Mouse (Mus musculus) splenic B cell, adult 2 months (primary cell): ENCODE data around the gene Gm4969.

Experiments
- DNase-seq: peaks from one replicate; pipeline ENCODE4 v3.0.0-alpha.2; 2011; ENCODE audit warnings: low read depth, low spot score
- H3K27me3 ChIP-seq: 2 replicates; pipeline ENCODE4 v1.6.1; 2012; ENCODE audit warnings: mild to moderate bottlenecking, low read length, moderate library complexity, mixed read lengths; ENCODE audit not compliant: control insufficient read depth, poor library complexity, insufficient read depth, severe bottlenecking
- H3K36me3 ChIP-seq: 2 replicates; pipeline ENCODE4 v1.6.1; 2012; ENCODE audit warnings: mild to moderate bottlenecking, low read length, moderate library complexity, mixed read lengths; ENCODE audit not compliant: control insufficient read depth, poor library complexity, insufficient read depth, severe bottlenecking

The Gm4969 gene

GRCm38 (mm10) chr7:19149626-19150025 is 31.5 kb upstream of the Gm4969 start, which contains the start of gene Snrpd2:
TSS of gene Snrpd2 (plus strand) at chr7:19149722.
- H3K36me3 ChIP-seq, result no peaks in the 10 kb centered on the region; the same call in 1 of the 2 replicates
- H3K27me3 ChIP-seq, result no peaks in the 10 kb centered on the region
- DNase-seq, result peak; percentile 98

GRCm38 (mm10) chr7:19148875-19149541 is 30.8 kb upstream of the Gm4969 start, which contains the start of gene Qpctl:
TSS of gene Qpctl (minus strand) at chr7:19149291.
- Histone ChIP-seq H3K27me3 (no peaks in the 10 kb centered on the region), H3K36me3 (no peaks in the 10 kb centered on the region; the same call in 1 of the 2 replicates)
- DNase-seq, result peak; percentile 99

GRCm38 (mm10) chr7:19148180-19148874 is 30.2 kb upstream of the Gm4969 start:
- no peaks in the 10 kb centered on the region for H3K36me3 ChIP-seq
- no peaks in the 10 kb centered on the region for H3K27me3 ChIP-seq
- DNase-seq, result no peak

DNA sequence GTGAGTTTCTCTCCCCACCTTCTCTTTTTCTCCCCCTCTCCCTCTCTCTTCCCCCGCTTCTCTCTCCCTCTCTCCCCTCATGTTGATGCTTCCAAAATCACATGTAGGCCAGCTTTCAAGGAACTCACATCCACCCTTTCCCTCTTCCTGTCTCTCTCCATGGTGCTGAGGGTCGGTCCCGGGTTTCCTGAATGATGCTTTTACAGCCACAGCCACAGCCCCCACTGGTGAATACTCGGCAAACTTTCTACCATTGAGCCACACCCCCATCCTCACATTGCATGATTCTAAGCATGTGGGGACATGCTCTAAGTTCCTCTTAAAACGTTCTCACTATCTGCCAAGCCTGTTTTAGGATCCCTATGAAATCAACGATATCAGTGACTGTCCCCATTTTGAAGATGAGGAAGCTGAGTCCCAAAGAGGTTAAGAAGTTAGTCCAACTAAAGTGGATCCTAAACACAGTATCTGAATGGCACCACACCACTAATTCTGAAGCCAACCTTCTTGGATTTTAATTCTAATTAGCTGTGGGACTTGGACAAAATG is 29.4 kb upstream of the Gm4969 start:
- Histone ChIP-seq H3K27me3 (no peaks in the 10 kb centered on the region), H3K36me3 (no peaks in the 10 kb centered on the region)
- no peak for DNase-seq

DNA sequence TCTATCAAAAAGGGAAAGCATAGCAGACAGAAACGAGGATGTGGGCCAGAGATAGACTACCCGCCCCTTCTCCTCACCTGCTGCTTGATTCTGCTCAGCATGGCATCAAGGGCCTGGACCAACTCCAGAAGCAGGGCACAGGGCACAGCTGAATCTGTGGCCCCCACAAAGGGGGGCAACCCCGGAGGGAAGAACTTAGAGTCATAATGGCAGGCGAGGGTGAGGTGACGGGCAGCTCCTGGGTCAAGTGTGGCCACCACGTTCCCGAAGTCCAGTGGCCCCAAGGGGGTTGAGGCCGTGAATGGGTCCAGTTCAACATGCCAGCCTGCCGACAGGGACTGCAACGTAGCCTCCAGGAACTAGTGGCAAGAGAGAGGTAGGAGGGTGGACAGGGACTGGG is 28.6 kb upstream of the Gm4969 start:
- Histone ChIP-seq H3K27me3 (no peaks in the 10 kb centered on the region), H3K36me3 (no peaks in the 10 kb centered on the region)
- DNase-seq, result no peak

- DNase-seq, result peak; percentile 72
Measured at GRCm38 (mm10) chr7:19137380-19137779, 19.2 kb upstream of the Gm4969 start.

DNA sequence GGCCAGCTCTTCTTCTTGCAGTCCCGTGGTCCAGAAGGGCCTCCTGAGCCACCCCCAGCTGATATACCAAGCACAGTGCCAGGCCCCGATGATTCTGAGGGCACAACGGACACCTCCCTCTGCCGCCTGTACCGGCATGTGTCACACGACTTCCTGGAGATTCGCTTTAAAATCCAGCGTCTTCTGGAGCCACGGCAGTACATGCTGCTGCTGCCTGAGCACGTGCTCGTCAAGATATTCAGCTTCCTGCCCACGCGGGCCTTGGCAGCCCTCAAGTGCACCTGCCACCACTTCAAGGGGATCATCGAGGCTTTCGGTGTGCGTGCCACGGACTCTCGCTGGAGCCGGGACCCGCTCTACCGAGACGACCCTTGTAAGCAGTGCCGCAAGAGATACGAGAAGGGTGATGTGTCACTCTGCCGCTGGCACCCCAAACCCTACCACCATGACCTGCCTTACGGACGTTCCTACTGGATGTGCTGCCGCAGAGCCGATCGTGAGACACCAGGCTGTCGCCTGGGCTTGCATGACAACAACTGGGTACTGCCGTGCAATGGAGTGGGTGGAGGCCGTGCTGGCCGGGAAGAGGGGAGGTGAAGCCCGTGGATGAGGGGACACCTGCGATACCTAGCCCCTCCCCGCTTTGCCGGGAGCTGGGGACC is 18.6 kb upstream of the Gm4969 start:
- no peak for DNase-seq
- Histone ChIP-seq H3K27me3 (no peaks in the 10 kb centered on the region), H3K36me3 (peaks cover 7% of the 10 kb centered on the region)

More at GRCm38 (mm10) chr7:19137380-19137779, 19.2 kb upstream of the Gm4969 start:
- Histone ChIP-seq H3K36me3 (peaks cover 7% of the 10 kb centered on the region), H3K27me3 (no peaks in the 10 kb centered on the region)

DNA sequence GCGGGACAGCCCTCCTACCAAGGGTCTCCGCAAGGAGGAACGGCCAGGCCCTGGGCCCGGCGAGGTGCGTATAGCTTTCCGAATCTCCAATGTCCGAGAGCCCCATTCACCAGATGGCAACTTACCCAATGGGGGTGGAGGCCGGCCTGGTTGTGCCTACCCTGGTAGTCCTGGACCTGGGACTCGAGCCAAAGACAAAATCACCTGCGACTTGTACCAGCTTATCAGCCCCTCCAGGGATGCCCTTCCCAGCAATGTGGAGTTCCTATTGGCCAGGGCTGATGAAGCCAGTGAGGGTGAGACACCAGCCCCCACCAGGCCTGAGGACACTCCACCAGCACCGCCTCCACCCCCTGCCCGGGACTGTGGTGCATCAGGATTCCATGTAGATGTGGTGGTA is 18.0 kb upstream of the Gm4969 start:
- no peak for DNase-seq
- Histone ChIP-seq H3K27me3 (no peaks in the 10 kb centered on the region), H3K36me3 (peaks cover 7% of the 10 kb centered on the region)

- H3K36me3 ChIP-seq, result no peaks in the 10 kb centered on the region; the same call in 1 of the 2 replicates
- no peaks in the 10 kb centered on the region for H3K27me3 ChIP-seq
- DNase-seq, result peak; percentile 93
Measured at GRCm38 (mm10) chr7:19131324-19131848, 13.2 kb upstream of the Gm4969 start.

- H3K36me3 ChIP-seq, result no peaks in the 10 kb centered on the region; the same call in 1 of the 2 replicates
- peak; percentile 43 for DNase-seq
- H3K27me3 ChIP-seq, result no peaks in the 10 kb centered on the region
Measured at GRCm38 (mm10) chr7:19130657-19131056, 12.5 kb upstream of the Gm4969 start.

GRCm38 (mm10) chr7:19129396-19129795 is 11.2 kb upstream of the Gm4969 start:
- no peak for DNase-seq
- Histone ChIP-seq H3K36me3 (no peaks in the 10 kb centered on the region), H3K27me3 (no peaks in the 10 kb centered on the region)

DNA sequence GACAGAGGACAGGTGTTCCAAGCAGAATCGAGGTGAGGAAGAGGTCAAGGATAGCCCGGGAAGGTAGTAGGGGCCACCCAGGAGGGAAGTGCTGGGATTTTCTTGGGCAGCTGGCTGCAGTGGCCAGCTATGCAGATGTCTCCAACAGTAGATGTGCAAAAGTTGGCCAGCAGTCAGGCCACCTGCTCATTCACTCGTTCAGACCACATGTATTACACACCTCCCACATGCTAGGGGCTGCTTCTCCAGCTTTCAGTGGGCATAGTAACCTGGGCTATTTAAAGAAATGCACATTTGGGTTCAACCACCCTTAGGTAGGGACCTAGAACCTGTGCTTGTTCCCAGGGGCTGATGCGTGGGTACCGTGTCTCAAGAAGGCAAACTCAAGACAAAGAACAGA is 9.6 kb upstream of the Gm4969 start:
- no peak for DNase-seq
- H3K36me3 ChIP-seq, result no peaks in the 10 kb centered on the region
- no peaks in the 10 kb centered on the region for H3K27me3 ChIP-seq

DNA sequence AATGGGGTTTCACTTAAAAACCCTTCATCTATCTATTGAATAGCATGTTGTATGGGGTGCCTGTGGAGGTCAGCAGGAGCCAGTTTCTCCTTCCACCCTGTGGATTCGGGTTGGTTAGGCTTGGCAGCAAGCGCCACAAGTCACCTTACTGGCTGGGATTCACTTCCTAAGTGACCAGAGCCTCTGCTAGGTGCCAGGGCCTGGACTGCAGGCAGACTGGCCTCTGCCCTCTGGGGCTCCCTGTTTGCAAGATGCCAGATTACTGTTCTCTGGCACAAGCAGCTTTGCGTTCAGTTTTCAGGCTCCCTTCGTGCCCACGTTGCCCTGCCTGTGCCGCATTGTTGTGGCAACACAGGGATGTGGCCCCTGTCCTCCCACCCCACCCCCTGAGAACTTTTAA is 6.5 kb upstream of the Gm4969 start:
- DNase-seq, result no peak
- Histone ChIP-seq H3K36me3 (no peaks in the 10 kb centered on the region), H3K27me3 (no peaks in the 10 kb centered on the region)

- no peak for DNase-seq
- Histone ChIP-seq H3K27me3 (no peaks in the 10 kb centered on the region), H3K36me3 (no peaks in the 10 kb centered on the region)
Measured at GRCm38 (mm10) chr7:19121686-19122085, 3.5 kb upstream of the Gm4969 start.
